Mouse (Mus musculus): ENCODE results near the gene Rab8b.
A peak's percentile ranks its signal among the peaks of the same experiment; 100 is the strongest.
"Not testable (repeated sequence)": the region's sequence is repeated elsewhere in the genome, so short reads cannot be mapped to it uniquely, and the experiment has no call there.

Rab8b gene

GRCm38 (mm10) chr9:66917216-66917891, 2.1 kb downstream of the Rab8b start:
- no peak for DNase-seq

DNA sequence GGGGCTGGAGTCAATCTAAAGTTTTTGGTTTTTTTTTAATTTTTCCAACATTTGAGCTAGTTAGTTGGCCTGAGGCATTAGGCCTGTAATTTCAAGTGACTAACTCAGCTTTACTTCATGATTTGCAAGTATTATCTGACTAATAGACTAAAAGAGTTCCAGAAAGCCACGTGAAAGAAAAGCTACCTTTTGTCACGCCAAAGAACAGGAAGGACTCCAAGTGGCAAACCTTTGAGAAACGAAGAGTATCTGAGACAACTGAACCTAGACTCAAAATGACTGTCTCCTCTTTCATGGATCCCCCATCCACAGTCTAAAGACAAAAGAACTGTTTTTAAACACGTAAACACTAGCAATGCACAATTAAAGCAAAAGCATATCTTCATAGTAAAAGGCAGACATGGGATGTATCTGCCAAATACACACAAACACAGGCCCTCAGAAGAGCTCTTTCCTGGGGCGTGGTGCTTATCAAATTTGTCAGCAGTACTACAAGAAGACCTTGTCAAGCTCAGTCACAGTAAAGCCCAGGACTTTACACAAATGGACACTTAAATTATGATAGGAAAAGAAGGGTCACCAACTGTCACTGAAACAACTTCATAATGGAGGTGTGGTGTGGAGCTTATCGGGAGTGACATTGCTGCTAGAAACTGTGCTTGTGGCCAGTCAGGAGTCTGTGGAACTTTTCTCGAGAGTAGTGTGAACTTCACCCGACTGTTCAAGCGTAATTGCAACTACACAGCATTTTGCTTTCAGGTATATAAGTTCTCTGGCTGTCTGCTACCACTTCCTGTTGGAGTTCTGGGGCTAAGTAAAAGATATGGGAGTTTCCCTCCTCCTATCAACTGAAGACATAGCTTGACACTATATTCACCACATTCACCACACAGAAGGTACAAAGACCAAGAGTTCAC, 3.4 kb downstream of the Rab8b start:
- DNase-seq, result no peak

DNA sequence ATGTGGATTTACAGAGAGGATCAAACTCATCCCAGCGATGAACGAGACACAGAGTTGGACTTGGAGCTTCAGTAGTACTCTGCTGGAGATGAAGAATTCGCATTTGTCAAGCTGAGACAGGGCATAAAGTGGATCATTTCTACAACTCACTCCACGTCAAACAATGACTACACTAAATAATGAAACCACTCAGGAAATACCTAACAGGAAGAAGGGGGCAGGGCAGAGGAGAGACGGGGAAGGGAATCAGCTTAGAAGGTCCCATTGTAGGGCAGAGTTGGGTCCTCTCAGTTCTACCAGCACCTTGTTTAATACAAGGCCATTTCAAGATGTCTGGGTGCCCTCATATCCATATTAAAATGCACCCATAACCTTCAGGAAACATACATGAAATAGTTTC, 4.1 kb downstream of the Rab8b start:
- peak; percentile 15 to 20 for DNase-seq

GRCm38 (mm10) chr9:66914540-66914939, 4.9 kb downstream of the Rab8b start:
- no peak for DNase-seq

DNA sequence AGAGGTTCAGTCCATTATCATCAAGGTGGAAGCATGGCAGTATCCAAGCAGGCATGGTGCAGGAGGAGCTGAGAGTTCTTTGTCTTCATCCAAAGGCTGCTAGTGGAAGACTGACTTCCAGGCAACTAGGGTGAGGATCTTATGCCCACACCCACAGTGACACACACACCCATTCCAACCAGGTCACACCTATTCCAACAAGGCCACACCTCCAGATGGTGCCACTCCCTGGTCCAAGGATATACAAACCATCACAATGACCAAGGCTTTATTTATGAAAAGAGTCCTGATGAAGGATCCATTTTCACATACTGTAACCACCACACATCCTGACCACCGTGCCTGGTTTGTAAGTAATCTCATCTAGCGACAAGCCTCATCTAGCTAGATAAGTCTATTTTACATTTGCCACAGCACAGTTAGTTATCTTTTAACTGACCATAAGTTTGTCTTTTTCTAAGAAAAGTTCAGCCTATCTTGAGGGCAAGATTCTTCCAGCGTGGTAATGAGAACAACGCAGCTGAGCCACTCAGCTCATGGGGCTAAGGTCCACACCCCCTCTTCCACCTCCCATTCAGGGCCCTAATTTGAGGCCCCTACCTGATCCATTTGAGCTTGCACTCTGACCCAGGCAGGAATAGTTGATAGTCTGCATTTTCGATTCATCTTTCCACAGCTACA, 6.1 kb downstream of the Rab8b start:
- peak in 1 of 2 experiments; percentile 13 for DNase-seq

- DNase-seq, result no peak
These were observed 7.2 kb downstream of the Rab8b start for GRCm38 (mm10) chr9:66912304-66912703.

GRCm38 (mm10) chr9:66910677-66911076, 8.8 kb downstream of the Rab8b start:
- DNase-seq, result no peak

- DNase-seq, result no peak
These were observed 9.6 kb downstream of the Rab8b start for GRCm38 (mm10) chr9:66909922-66910321.

DNA sequence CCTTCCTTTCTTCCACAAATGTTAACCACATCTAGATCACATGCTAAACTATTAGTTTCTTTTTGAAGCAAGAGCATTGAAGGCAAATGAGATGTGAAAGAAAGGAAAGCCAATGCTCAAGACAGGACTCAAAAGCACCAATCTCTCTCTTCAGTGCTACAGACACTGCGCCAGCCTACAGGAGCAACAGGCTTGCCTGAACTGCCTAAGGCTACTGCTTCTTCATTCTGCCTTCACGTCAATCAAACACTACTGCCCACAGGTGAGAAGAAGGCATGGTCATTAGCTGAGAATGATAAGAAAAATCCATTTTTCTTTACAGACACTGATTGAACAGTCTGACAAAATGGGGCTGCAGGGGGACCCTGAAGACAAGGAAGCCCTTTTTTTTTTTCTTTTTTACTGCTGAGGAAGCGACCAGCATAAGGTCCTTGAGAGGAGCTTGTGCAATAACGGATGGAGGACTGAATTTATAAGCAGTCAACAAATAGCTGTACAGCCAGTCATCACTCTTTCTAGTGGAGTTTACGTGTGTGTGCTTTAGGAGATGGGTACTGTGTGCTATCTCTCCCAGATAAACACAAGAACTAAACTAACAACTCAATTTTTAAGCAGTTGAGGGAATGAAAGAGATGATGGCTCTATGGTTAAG, 11.6 kb downstream of the Rab8b start:
- DNase-seq, result no peak

- DNase-seq, result no peak
These were observed 12.4 kb downstream of the Rab8b start for GRCm38 (mm10) chr9:66907126-66907525.

DNA sequence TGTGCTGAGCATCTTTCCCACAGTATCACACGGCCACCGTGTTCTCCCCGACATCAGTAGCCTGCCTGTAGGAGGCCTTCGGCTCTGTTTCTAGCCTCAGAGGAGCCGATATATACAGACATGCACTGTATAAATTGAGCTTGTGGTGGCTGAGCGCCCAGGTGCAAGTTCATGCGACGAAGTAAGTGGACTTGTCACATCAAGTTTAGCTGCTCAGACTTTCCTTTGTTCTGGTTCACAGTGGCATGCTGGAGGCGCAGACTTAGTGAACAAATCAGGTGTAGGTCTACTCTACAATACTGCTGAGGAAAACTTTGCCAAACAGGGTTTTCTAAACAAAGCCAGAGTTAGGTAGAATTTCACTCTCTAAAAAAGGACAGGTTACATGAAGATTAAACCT, 13.5 kb downstream of the Rab8b start:
- no peak for DNase-seq

DNA sequence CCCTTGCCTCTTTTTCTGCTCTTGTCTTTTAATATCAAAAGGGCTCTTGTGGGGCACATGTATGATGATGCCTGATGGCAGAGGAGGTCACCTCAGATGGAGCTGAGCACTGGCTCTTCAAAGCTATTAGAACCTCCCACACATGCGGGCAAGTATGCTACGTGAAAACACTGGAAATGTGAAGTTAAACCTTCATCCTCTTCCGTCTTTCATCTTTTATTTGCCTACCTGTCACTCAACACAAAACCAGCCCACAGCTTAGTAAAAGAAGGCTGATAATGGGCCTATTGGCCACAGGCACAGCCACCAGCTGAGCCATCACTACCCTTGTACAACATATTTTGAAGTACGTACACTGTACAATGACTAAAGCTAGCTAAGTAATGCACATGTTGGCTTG, 20.0 kb downstream of the Rab8b start:
- no peak for DNase-seq

DNA sequence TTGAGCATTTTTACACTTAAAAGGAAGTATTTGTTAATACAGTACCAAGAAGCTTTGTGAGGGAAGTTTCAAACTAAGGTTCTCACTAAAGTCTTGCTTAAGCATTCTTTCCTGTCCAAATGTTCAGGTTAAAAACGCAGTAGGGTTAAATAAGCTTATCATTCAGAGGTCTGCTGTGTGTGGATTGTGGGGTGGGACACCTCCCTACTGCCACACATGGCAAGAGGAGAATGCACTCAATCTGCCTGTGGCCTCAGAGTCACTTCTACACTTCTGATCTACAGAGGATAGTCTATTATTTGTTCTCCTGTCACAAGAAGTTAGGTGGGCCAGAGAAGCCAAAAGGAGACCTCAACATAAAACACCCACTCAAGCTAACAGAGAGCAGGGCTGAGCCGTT, 20.4 kb downstream of the Rab8b start:
- no peak for DNase-seq

DNA sequence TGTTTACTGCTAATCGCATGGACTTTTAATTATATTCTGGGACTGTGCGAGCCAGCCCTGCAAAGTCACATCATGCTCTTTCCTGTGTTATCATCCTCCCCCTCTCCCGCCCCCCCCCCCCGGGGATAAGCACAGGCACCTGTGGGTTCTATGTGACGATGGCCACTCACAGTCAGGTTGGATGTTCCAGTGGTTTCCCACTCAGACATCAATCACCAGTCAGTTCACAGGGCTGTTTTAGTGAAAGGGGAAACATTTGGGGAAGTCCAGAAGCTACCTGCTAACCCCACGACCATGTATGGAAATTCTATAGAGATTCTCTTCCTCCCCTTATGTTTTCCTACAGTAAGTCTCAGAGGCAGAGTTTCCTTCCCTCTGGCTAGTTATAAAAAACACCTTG, 21.6 kb downstream of the Rab8b start:
- no peak for DNase-seq

GRCm38 (mm10) chr9:66896951-66897350, 22.5 kb downstream of the Rab8b start:
- DNase-seq, result no peak

GRCm38 (mm10) chr9:66895995-66896394, 23.5 kb downstream of the Rab8b start:
- DNase-seq, result no peak

- DNase-seq, result no peak
These were observed 24.3 kb downstream of the Rab8b start for GRCm38 (mm10) chr9:66895035-66895779.

GRCm38 (mm10) chr9:66894421-66894820, 25.1 kb downstream of the Rab8b start:
- DNase-seq, result no peak

GRCm38 (mm10) chr9:66892456-66892855, 27.0 kb downstream of the Rab8b start:
- not testable (repeated sequence) for DNase-seq

GRCm38 (mm10) chr9:66887960-66888610, 31.4 kb downstream of the Rab8b start:
- DNase-seq, result no peak

DNA sequence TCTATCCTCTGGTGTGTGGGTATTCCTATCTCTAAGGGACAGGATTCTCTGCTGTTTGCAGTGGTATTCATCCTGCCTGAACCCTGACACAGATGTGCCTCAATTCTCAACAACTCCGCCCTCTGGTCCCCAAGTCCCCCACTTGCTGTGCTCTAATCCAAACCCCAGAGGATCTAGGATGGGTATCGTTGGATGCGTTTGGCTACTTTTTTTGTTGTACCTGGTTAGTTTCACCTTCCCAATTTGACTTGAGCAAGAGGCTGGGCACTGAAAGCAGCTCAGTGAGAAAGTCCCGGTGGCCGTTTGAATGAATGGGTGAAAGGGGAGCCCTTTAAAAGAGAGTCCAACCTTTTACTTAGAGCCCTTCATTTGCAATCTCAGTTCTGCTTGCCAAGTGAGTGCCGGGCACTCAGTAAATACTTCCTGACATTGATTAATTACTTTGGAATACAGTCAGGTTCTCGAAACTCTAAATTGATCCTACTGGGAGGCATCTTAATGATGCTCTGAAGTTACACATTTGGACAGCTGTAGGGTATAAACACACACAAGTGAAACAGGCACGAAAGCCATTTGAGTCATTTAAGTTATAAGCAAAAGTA, 32.1 kb downstream of the Rab8b start:
- DNase-seq, result no peak
